Mouse (Mus musculus): ENCODE results near the gene Macrod1. TPM values are rescaled to one million over a fixed set of nuclear protein-coding genes. Genes with fewer than 3 reads are reported as not detected.

Gene Macrod1
- polyA plus RNA-seq, 1 experiment: 61.7 TPM

DNA sequence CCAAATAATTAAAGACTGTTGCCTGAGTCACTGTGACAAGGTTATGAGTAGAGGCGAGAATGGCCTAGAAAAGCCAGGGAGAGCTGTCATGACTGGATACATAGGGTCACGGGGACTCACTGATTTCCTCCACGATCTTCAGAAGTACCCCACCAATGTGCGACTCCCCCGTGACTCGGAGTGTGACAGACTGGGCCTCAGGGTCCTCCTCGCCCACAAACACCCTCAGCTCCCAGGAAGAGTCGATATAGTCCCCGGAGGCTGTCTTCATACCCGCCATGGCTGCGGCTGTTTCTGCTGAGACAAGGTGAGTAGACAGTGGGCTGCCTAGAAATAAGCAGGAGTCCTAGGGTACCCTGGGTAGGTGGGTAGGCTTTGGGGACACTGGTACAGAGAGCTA lies 38.1 kb upstream of the Macrod1 start:
- H3K4me3 ChIP-seq (ENCODE audit: insufficient read depth, low read depth, low read length): no peak overlapping the region
- DNase-seq: no peak

DNA sequence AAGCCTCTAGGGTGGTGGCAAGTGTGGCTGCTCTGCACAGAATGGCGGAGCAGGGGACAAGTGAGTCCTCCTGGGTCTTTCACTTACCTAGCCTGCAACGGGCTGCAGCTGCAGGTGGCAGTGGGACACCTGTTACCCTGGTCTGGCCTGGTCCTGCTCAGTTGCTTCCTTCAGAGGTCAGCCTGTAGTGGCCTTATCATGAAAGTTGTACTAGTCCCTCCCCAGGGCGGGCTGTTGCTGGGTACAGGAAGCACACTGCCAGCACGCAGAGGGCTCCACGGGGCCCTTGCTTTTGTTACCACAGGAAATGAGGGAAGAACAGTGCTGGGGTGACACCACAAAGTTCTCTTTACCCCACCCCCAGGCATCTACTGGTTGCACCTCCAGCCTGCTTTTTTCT lies 37.4 kb upstream of the Macrod1 start, which contains the start of gene Fermt3:
Fermt3 (minus strand) TSS at position 279 of the 400 bp plus-strand sequence.
- TF ChIP-seq POLR2A (IDR thresholded peaks at IDR 0.05; ENCODE audit: low read depth, low read length): no peak
- no peak for TF ChIP-seq CTCF (conservative IDR thresholded peaks at IDR 0.05; ENCODE audit: insufficient read depth, insufficient read length, low read depth, low read length)
- 70% methylated on average over 5 of the region's 5 CpGs for WGBS
- Histone ChIP-seq H3K27ac (ENCODE audit: insufficient read depth, low read depth, low read length) (no peak within 1 kb of the TSS), H3K4me3 (ENCODE audit: insufficient read depth, low read depth, low read length) (peak within 1 kb of the TSS; percentile 21; the same call in 1 of the 2 replicates), H3K27me3 (replicated peaks; ENCODE audit: control insufficient read depth, insufficient read depth, low read length) (no peaks in the 10 kb centered on the region), H3K36me3 (ENCODE audit: control insufficient read depth, insufficient read depth, low read length) (peaks cover 6% of the 10 kb centered on the region), H3K4me1 (ENCODE audit: control insufficient read depth, insufficient read depth, low read length) (no peaks in the 10 kb centered on the region)
- DNase-seq: peak; percentile 49

More for the DNA sequence above, 38.1 kb upstream of the Macrod1 start:
- no peak for TF ChIP-seq CTCF (conservative IDR thresholded peaks at IDR 0.05; ENCODE audit: insufficient read depth, insufficient read length, low read depth, low read length)
- TF ChIP-seq POLR2A (IDR thresholded peaks at IDR 0.05; ENCODE audit: low read depth, low read length): no peak
- no peaks in the 10 kb centered on the region for H3K4me1 ChIP-seq (ENCODE audit: control insufficient read depth, insufficient read depth, low read length)
- H3K36me3 ChIP-seq (ENCODE audit: control insufficient read depth, insufficient read depth, low read length): peaks cover 4% of the 10 kb centered on the region; the same call in 1 of the 2 replicates
- no peaks in the 10 kb centered on the region for H3K27me3 ChIP-seq (replicated peaks; ENCODE audit: control insufficient read depth, insufficient read depth, low read length)
- 78% methylated on average over 11 of the region's 11 CpGs for WGBS
- H3K27ac ChIP-seq (ENCODE audit: insufficient read depth, low read depth, low read length): no peak overlapping the region

DNA sequence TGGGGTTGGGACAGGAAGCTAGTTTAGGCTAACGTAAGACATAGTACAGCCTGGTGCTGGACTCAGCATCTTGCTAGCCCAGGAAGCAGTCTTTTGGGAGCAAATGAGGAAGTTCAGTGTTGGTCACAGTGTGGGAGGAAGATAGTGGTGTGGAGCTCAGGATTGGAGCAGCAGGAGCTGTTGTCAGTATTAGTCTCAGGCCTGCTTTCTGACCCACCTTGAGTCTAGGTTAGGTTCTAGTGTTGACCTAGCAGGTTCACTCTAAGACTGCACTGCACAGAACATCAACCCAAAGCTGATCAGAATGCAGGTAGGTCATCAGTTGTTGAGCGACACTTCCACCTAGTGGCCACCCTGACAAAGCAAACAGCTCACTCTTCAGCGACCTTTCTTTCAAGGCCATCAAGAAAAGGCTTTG lies 36.4 kb upstream of the Macrod1 start:
- DNase-seq: peak; percentile 77
- H3K27ac ChIP-seq (ENCODE audit: insufficient read depth, low read depth, low read length): no peak overlapping the region
- WGBS: 40% methylated on average over 3 of the region's 3 CpGs

DNA sequence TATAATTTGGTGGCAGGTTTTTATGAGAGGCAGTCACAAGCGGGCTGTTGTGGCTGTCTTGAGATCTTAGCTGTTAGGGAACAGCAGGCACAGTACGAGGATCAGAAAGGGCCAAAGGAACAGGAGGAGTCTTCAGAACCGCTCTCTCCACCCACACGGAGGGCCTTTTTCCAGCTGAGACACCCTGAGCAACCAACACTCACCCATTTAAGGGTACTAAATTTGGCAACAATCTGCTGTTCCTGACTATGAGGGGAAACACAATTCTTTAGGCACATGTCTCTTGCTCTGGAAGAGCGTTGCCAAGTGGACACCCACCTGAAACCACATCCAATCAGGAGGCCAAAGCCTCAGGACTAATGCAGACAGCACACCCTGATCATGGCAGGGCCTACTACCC lies 27.1 kb upstream of the Macrod1 start:
- H3K36me3 ChIP-seq (ENCODE audit: control insufficient read depth, insufficient read depth, low read length): peaks cover 12% of the 10 kb centered on the region
- DNase-seq: no peak
- no peaks in the 10 kb centered on the region for H3K4me1 ChIP-seq (ENCODE audit: control insufficient read depth, insufficient read depth, low read length)
- H3K4me3 ChIP-seq (ENCODE audit: insufficient read depth, low read depth, low read length): no peak overlapping the region
- TF ChIP-seq CTCF (conservative IDR thresholded peaks at IDR 0.05; ENCODE audit: insufficient read depth, insufficient read length, low read depth, low read length): no peak
- TF ChIP-seq POLR2A (IDR thresholded peaks at IDR 0.05; ENCODE audit: low read depth, low read length): no peak
- 92% methylated on average over 5 of the region's 5 CpGs for WGBS
- H3K27ac ChIP-seq (ENCODE audit: insufficient read depth, low read depth, low read length): no peak overlapping the region
- H3K27me3 ChIP-seq (replicated peaks; ENCODE audit: control insufficient read depth, insufficient read depth, low read length): no peaks in the 10 kb centered on the region

More for the DNA sequence above, 36.4 kb upstream of the Macrod1 start:
- Histone ChIP-seq H3K27me3 (replicated peaks; ENCODE audit: control insufficient read depth, insufficient read depth, low read length) (no peaks in the 10 kb centered on the region), H3K4me1 (ENCODE audit: control insufficient read depth, insufficient read depth, low read length) (no peaks in the 10 kb centered on the region), H3K4me3 (ENCODE audit: insufficient read depth, low read depth, low read length) (no peak overlapping the region), H3K36me3 (ENCODE audit: control insufficient read depth, insufficient read depth, low read length) (peaks cover 6% of the 10 kb centered on the region)
- no peak for TF ChIP-seq POLR2A (IDR thresholded peaks at IDR 0.05; ENCODE audit: low read depth, low read length)
- peak; percentile 89 for TF ChIP-seq CTCF (conservative IDR thresholded peaks at IDR 0.05; ENCODE audit: insufficient read depth, insufficient read length, low read depth, low read length)

DNA sequence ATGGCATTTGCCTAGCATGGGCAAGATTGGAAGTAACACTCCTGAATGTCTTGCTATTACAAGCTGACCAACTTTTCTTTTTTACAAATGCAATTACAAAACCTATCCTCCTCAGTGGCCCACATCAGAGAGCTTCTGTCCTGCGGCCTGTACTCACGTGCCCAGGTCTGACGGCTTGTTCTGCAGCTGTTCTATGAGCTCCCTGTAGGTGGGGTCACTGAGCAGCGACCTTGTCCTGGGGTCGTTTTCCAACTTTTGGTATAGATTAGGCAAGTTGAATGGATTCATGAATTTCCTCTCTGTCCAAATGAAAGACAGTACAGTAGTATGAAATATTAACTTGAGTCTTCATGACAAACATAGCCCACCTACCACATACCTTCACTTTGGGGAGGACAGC lies 22.6 kb upstream of the Macrod1 start:
- 81% methylated on average over 5 of the region's 5 CpGs for WGBS
- no peaks in the 10 kb centered on the region for H3K27me3 ChIP-seq (replicated peaks; ENCODE audit: control insufficient read depth, insufficient read depth, low read length)
- no peak for DNase-seq
- H3K27ac ChIP-seq (ENCODE audit: insufficient read depth, low read depth, low read length): no peak overlapping the region
- H3K36me3 ChIP-seq (ENCODE audit: control insufficient read depth, insufficient read depth, low read length): peaks cover 8% of the 10 kb centered on the region
- no peak overlapping the region for H3K4me3 ChIP-seq (ENCODE audit: insufficient read depth, low read depth, low read length)
- TF ChIP-seq POLR2A (IDR thresholded peaks at IDR 0.05; ENCODE audit: low read depth, low read length): no peak
- TF ChIP-seq CTCF (conservative IDR thresholded peaks at IDR 0.05; ENCODE audit: insufficient read depth, insufficient read length, low read depth, low read length): no peak
- no peaks in the 10 kb centered on the region; the same call in 1 of the 2 replicates for H3K4me1 ChIP-seq (ENCODE audit: control insufficient read depth, insufficient read depth, low read length)

DNA sequence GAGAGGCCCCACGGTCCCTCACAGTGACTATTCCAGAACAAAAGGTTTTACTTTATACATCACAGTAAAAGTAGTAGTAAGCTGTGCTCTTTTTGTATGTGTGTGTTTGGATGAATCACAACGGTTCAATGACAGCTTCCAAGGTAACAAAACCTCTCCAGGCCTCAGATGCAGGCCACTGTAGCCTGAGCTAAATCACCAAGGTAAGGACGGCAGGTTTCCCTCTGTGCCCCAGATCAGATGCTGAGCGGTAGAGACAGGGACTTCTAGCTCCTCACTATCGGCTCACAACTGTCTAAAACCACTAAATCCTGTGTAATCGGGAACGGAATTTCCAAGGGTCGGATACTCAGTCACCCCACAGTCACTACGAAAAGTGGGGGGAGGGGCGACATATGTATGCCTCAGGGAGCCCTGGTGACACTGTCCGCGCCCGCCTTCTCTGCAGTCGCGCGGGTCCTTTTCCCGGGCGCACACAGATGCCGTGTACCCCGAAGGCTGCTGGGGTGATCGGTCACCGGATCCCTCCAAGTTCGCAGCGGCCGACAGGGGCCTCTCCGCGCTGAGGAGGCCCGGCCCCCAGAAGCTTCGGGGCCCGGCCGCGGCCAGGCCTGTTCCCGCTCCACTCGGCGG lies 17.4 kb upstream of the Macrod1 start:
- Histone ChIP-seq H3K4me3 (ENCODE audit: insufficient read depth, low read depth, low read length) (peak overlapping the region; percentile 64), H3K27me3 (replicated peaks; ENCODE audit: control insufficient read depth, insufficient read depth, low read length) (no peaks in the 10 kb centered on the region), H3K36me3 (ENCODE audit: control insufficient read depth, insufficient read depth, low read length) (no peaks in the 10 kb centered on the region; the same call in 1 of the 2 replicates), H3K4me1 (ENCODE audit: control insufficient read depth, insufficient read depth, low read length) (peaks cover 4% of the 10 kb centered on the region; the same call in 1 of the 2 replicates), H3K27ac (ENCODE audit: insufficient read depth, low read depth, low read length) (no peak overlapping the region)
- WGBS: under 1% methylated on average over 35 of the region's 35 CpGs
- DNase-seq: peak; percentile 53
- TF ChIP-seq CTCF (conservative IDR thresholded peaks at IDR 0.05; ENCODE audit: insufficient read depth, insufficient read length, low read depth, low read length) (no peak), POLR2A (IDR thresholded peaks at IDR 0.05; ENCODE audit: low read depth, low read length) (no peak)

DNA sequence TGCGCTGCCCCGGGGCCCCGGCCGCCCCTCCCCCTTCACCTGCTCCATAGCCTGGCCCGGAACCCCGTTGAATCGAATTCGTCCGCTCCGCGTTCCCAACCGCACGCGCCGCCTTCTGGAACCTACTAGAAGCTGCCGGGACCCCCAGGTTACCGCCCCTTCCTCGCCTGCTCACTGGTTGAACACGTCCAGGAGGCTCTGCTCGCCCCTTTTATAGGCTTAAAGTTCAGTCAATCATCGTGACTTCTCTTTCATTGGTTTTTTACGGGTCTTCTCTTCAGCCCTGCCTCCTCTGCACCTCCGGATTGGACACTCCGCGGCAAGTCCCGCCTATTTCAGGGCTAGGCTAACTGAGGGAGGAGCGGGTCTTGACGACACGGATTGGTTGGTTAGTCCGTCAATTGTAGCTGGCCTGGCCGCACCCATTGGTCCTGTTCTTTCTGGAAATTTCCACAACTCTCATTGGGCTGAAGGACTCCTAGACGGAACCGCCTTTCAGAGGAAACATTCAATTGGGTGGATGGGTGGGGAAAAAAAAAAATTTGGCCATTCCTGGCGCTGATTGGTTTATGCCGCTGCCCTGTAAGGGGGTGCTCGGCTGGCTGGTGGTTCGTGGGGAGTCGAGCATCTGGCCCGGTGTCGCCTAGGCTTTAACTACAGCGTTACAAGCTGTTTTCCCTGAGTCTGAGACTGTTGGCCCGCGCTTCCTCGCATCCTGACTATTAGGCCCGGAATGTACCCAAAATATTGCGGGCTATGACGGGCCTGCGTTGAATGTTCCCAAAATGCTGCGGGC lies 16.6 kb upstream of the Macrod1 start, which contains the start of gene Stip1:
Stip1 (minus strand) TSS at position 127 of the 796 bp plus-strand sequence.
- Histone ChIP-seq H3K4me3 (ENCODE audit: insufficient read depth, low read depth, low read length) (peak within 1 kb of the TSS; percentile 64), H3K27me3 (replicated peaks; ENCODE audit: control insufficient read depth, insufficient read depth, low read length) (no peaks in the 10 kb centered on the region), H3K4me1 (ENCODE audit: control insufficient read depth, insufficient read depth, low read length) (peaks cover 4% of the 10 kb centered on the region; the same call in 1 of the 2 replicates), H3K27ac (ENCODE audit: insufficient read depth, low read depth, low read length) (peak within 1 kb of the TSS; percentile 81), H3K36me3 (ENCODE audit: control insufficient read depth, insufficient read depth, low read length) (no peaks in the 10 kb centered on the region)
- peak; percentile 100 for DNase-seq
- TF ChIP-seq CTCF (conservative IDR thresholded peaks at IDR 0.05; ENCODE audit: insufficient read depth, insufficient read length, low read depth, low read length): peak; percentile 25; the same call in 1 of the 2 replicates
- peak; percentile 90 for TF ChIP-seq POLR2A (IDR thresholded peaks at IDR 0.05; ENCODE audit: low read depth, low read length)
- under 1% methylated on average over 49 of the region's 49 CpGs for WGBS
